Mouse (Mus musculus) heart, adult 8-10 months (tissue): ENCODE data around the gene Calhm3. TPM values are rescaled to one million over a fixed set of nuclear protein-coding genes. Genes with fewer than 3 reads are reported as not detected.

Experiments used
- DNase-seq: peaks from one replicate; pipeline ENCODE4 v3.0.0; 2022; ENCODE audit warnings: low spot score
- total RNA-seq, 4 experiments: library from RNA; stranded (reverse); gene quantifications; 2 replicates each; pipeline ENCODE4 v1.2.4; 2022

Calhm3 gene
- not detected for total RNA-seq

GRCm38 (mm10) chr19:47157664-47158063, at the start of gene Calhm3:
TSS of gene Calhm3 (minus strand) at chr19:47157764.
- no peak for DNase-seq

- no peak for DNase-seq
Observed at GRCm38 (mm10) chr19:47206126-47206525, 48.6 kb upstream of the Calhm3 start.

- no peak for DNase-seq
Observed at GRCm38 (mm10) chr19:47204653-47205052, 47.1 kb upstream of the Calhm3 start.

- no peak for DNase-seq
Observed at GRCm38 (mm10) chr19:47203042-47203441, 45.5 kb upstream of the Calhm3 start.

GRCm38 (mm10) chr19:47202429-47202828, 44.9 kb upstream of the Calhm3 start:
- DNase-seq = no peak

GRCm38 (mm10) chr19:47201972-47202371, 44.4 kb upstream of the Calhm3 start:
- DNase-seq = no peak

GRCm38 (mm10) chr19:47198671-47199350, 41.2 kb upstream of the Calhm3 start:
- DNase-seq = no peak

GRCm38 (mm10) chr19:47192158-47192557, 34.6 kb upstream of the Calhm3 start:
- no peak for DNase-seq

GRCm38 (mm10) chr19:47188515-47189128, 31.1 kb upstream of the Calhm3 start:
- DNase-seq = no peak

GRCm38 (mm10) chr19:47186514-47187275, 29.1 kb upstream of the Calhm3 start:
- DNase-seq = no peak

- no peak for DNase-seq
Observed at GRCm38 (mm10) chr19:47184736-47185135, 27.2 kb upstream of the Calhm3 start.

- no peak for DNase-seq
Observed at GRCm38 (mm10) chr19:47184221-47184620, 26.7 kb upstream of the Calhm3 start.

GRCm38 (mm10) chr19:47180011-47180410, 22.4 kb upstream of the Calhm3 start:
- no peak for DNase-seq

- DNase-seq = no peak
Observed at GRCm38 (mm10) chr19:47179272-47179809, 21.8 kb upstream of the Calhm3 start.

GRCm38 (mm10) chr19:47178431-47179271, 21.1 kb upstream of the Calhm3 start, which contains the start of gene Neurl1a:
TSS of gene Neurl1a (plus strand) at chr19:47178820.
- DNase-seq = peak; percentile 14

- no peak for DNase-seq
Observed at GRCm38 (mm10) chr19:47178001-47178400, 20.4 kb upstream of the Calhm3 start.

GRCm38 (mm10) chr19:47176916-47177505, 19.4 kb upstream of the Calhm3 start:
- DNase-seq = no peak

GRCm38 (mm10) chr19:47175472-47175871, 17.9 kb upstream of the Calhm3 start:
- no peak for DNase-seq

- no peak for DNase-seq
Observed at GRCm38 (mm10) chr19:47174515-47174914, 17.0 kb upstream of the Calhm3 start.

- peak; percentile 86 for DNase-seq
Observed at GRCm38 (mm10) chr19:47168793-47169412, 11.3 kb upstream of the Calhm3 start.
